Comparison of ENCODE assay signal across 1 mouse cellular context in the genomic region with DNA sequence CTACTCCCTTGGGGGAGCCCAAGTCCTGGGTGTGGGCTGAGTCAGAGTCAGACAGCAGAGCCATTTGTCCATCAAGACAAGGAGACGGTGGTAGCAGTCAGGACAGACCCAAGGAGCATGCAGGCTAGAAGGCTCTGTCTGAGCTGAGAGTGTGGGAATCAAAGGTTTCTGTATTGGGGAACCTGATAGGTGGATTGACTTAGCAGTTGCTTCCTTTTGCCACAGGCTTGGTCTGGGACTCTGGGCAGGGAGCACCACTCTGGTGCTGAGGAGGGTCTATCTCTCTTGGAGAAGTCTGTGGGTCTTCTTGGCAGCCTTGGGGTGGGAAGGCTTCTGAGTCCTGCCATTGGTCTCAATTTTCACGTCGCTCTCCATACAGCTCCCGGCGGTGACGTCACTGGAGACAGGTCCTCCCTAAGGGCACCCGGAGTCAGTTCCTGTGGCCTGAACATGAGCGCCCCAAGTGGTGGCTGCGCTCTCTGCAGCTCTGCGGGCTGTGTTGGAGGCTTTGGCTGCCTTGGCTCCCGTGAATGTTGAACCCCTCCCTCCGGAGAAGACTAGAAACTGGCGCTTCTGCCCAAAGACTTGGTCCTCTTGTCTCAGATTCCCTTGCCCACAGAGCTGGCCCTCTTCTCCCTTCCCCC.
TF ChIP-seq lines count a peak whose summit lies in the region.

No protein-coding gene starts in this region.

TF ChIP-seq in myocyte, 11 proteins besides CTCF, POLR2A, EP300 and RAD21:
- TF ChIP-seq TCF3 (IDR thresholded peaks at IDR 0.05; ENCODE audit: insufficient read length, low read depth), result no peak
- TF ChIP-seq SRF (IDR thresholded peaks at IDR 0.05; ENCODE audit: control insufficient read depth, insufficient read length, low read depth), result no peak
- no peak for TF ChIP-seq TCF12 (IDR thresholded peaks at IDR 0.05; ENCODE audit: insufficient read depth, poor library complexity, severe bottlenecking)
- no peak for TF ChIP-seq MYOG (IDR thresholded peaks at IDR 0.05; ENCODE audit: control insufficient read depth in 1 of 3, insufficient read depth in 1 of 3, insufficient read length in 2 of 3, low read depth in 2 of 3)
